Mouse (Mus musculus) limb, embryonic 14.5 days (tissue): ENCODE measurements around the gene Dpm3. TPM values are rescaled to one million over a fixed set of nuclear protein-coding genes. Genes with fewer than 3 reads are reported as not detected.

ENCODE experiments used
- ATAC-seq: fragments of 200-750 bp; cut with Nextera tagmentation; 2 replicates; pipeline ENCODE4 v1.8.0; 2017; ENCODE audit warnings: low read depth, moderate number of reproducible peaks, moderate TSS enrichment; ENCODE audit not compliant: low FRiP score
- DNase-seq: peaks from one replicate; pipeline ENCODE4 v3.0.0-alpha.2; 2015; ENCODE audit warnings: low spot score
- H3K27ac ChIP-seq: fragments of 300-500 bp; sonication (generic); replicated peaks from 2 replicates; pipeline ENCODE4 v1.5.1; 2014; ENCODE audit warnings: low read depth, mild to moderate bottlenecking, low read length, moderate library complexity, mixed read lengths
- H3K27me3 ChIP-seq: fragments of 300-500 bp; sonication (generic); 2 replicates; pipeline ENCODE4 v1.6.1; 2014; ENCODE audit warnings: low read length, mixed read lengths; ENCODE audit not compliant: control insufficient read depth, insufficient read depth
- H3K36me3 ChIP-seq: fragments of 300-500 bp; sonication (generic); 2 replicates; pipeline ENCODE4 v1.6.1; 2014; ENCODE audit warnings: mild to moderate bottlenecking, low read length, moderate library complexity, mixed read lengths; ENCODE audit not compliant: control insufficient read depth, insufficient read depth
- H3K4me1 ChIP-seq: fragments of 300-500 bp; sonication (generic); 2 replicates; pipeline ENCODE4 v1.6.1; 2014; ENCODE audit warnings: antibody characterized with exemption, low read length, mixed read lengths; ENCODE audit not compliant: control insufficient read depth, insufficient read depth
- H3K4me2 ChIP-seq: fragments of 300-500 bp; sonication (generic); replicated peaks from 2 replicates; pipeline ENCODE4 v1.6.1; 2014; ENCODE audit warnings: low read depth, mild to moderate bottlenecking, low read length, moderate library complexity; ENCODE audit not compliant: severe bottlenecking
- H3K4me3 ChIP-seq: fragments of 300-500 bp; sonication (generic); replicated peaks from 2 replicates; pipeline ENCODE4 v1.5.1; 2014; ENCODE audit warnings: low read length
- H3K9ac ChIP-seq: fragments of 300-500 bp; sonication (generic); 2 replicates; pipeline ENCODE4 v1.6.1; 2014; ENCODE audit warnings: mild to moderate bottlenecking, low read depth, low read length, moderate library complexity; ENCODE audit not compliant: severe bottlenecking
- H3K9me3 ChIP-seq: fragments of 300-500 bp; sonication (generic); 2 replicates; pipeline ENCODE4 v1.6.1; 2016; ENCODE audit warnings: low read length; ENCODE audit not compliant: control insufficient read depth
- POLR2A ChIP-seq: fragments of 200-500 bp; IDR thresholded peaks from 2 replicates; pipeline ENCODE4 v1.8.0; 2012; ENCODE audit warnings: inconsistent platforms, mild to moderate bottlenecking, moderate library complexity, borderline replicate concordance; ENCODE audit not compliant: insufficient read depth, insufficient read length; ENCODE audit errors: extremely low read depth
- WGBS: fragments of 180-500 bp; shearing (Covaris S2); extraction: QIAGEN DNeasy Blood & Tissue Kit; methylation state at CpG from one replicate; pipeline ENCODE4 v1.1.7; 2014; 5-methylcytosine and 5-hydroxymethylcytosine counted together
- polyA plus RNA-seq, 2 experiments: library from polyadenylated mRNA; depleted of rRNA in 1 of 2; stranded (reverse) in 1 of 2; unstranded in 1 of 2; fragments of >200 nt; fragmentation: Nextera tagmentation in 1 of 2; extraction: Ambion mirVana in 1 of 2; gene quantifications; 2 replicates each; pipeline versions ENCODE4 v1.2.1 to v1.2.3; 2012 to 2014

Dpm3 gene
- polyA plus RNA-seq, 2 experiments = 173 to 313 TPM

DNA sequence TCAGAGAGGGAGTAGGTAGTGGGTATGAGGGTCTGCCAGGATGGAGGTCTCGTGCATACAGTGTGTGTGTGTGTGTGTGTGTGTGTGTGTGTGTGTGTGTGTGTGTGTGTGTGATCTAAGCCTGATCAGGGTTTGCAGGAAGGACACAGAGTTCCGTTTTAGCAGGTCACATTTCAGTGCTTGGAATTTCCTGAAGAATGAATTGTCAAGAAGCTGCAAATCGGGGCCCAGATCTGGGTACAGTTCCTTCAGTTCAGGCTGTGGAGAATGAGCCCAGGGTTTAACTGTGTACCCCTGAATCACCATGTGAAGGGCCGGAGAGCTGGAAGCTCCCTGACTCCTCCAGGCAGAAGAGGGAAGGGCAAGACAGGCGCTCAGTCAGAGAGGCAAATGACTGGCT lies 28.1 kb downstream of the Dpm3 start:
- Histone ChIP-seq H3K36me3 (no peaks in the 10 kb centered on the region), H3K4me1 (peaks cover 13% of the 10 kb centered on the region; the same call in 1 of the 2 replicates), H3K27ac (no peak overlapping the region), H3K4me3 (no peak overlapping the region), H3K9ac (no peak overlapping the region; the same call in 1 of the 2 replicates), H3K4me2 (no peak overlapping the region), H3K27me3 (no peaks in the 10 kb centered on the region), H3K9me3 (no peaks in the 10 kb centered on the region)
- ATAC-seq (no peak), DNase-seq (no peak)
- TF ChIP-seq POLR2A = no peak
- WGBS = 36% methylated on average over 5 of the region's 5 CpGs

DNA sequence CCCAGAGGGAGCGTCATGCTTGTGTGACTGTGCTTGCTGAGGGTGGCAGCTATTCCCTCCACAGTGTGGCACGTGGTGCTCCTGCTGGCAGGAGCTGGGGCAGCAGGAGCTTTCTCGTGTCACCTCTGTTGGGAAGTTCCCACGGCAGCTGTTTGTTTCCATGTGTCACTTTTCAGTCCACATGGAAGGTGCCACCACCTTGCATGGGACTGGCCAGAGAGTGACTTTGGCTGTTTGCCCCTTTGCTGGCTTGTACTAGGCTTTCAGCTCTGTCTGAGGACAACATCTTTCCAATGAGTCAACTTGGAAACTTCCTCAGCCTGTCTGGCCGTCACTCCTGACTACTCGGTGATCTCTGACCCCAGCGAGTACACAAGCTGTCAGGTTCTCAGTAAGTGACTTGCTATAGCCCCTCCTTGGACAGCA lies 29.4 kb downstream of the Dpm3 start:
- no peak overlapping the region for H3K4me3 ChIP-seq
- no peak for ATAC-seq
- no peak overlapping the region for H3K27ac ChIP-seq
- H3K9ac ChIP-seq = no peak overlapping the region
- H3K9me3 ChIP-seq = no peaks in the 10 kb centered on the region
- no peaks in the 10 kb centered on the region for H3K36me3 ChIP-seq
- TF ChIP-seq POLR2A = no peak
- DNase-seq = no peak
- H3K27me3 ChIP-seq = no peaks in the 10 kb centered on the region
- no peak overlapping the region for H3K4me2 ChIP-seq
- peaks cover 13% of the 10 kb centered on the region; the same call in 1 of the 2 replicates for H3K4me1 ChIP-seq
- 44% methylated on average over 7 of the region's 7 CpGs for WGBS

GRCm38 (mm10) chr3:89291874-89292273 lies 32.7 kb downstream of the Dpm3 start:
- ATAC-seq = no peak
- H3K9me3 ChIP-seq = no peaks in the 10 kb centered on the region
- WGBS = 56% methylated on average over 10 of the region's 10 CpGs
- 0 out of 2 replicates have a peak overlapping the region, but pooled peaks have one; percentile 4 for H3K27ac ChIP-seq
- no peaks in the 10 kb centered on the region for H3K36me3 ChIP-seq
- no peak overlapping the region for H3K4me3 ChIP-seq
- no peak for TF ChIP-seq POLR2A
- DNase-seq = no peak
- peaks cover 13% of the 10 kb centered on the region; the same call in 1 of the 2 replicates for H3K4me1 ChIP-seq
- no peak overlapping the region for H3K4me2 ChIP-seq
- no peaks in the 10 kb centered on the region for H3K27me3 ChIP-seq
- H3K9ac ChIP-seq = no peak overlapping the region

DNA sequence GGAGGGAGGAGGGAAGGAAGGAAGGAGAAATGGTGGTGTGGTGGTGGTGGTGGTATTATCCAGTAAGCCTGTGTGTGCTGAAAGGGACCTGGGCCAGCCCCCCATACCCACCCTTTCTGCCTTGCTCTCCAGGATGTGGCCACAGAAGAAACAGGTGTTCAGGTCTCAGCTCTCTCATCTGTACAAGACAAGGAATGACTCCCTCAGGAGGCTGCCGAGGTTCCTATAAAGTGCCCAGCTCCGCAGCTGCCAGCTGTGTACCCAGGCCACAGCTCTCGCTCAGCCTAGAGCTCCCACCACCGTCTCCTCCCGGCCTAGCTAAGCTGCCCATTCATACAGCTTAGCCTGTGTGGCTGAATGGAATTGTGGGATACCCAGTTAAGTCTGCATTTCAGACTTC lies 33.1 kb downstream of the Dpm3 start:
- WGBS = 30% methylated on average over 5 of the region's 5 CpGs
- Histone ChIP-seq H3K4me2 (no peak overlapping the region), H3K9me3 (no peaks in the 10 kb centered on the region), H3K27ac (0 out of 2 replicates have a peak overlapping the region, but pooled peaks have one; percentile 4), H3K27me3 (no peaks in the 10 kb centered on the region), H3K4me1 (peaks cover 13% of the 10 kb centered on the region; the same call in 1 of the 2 replicates), H3K4me3 (no peak overlapping the region), H3K36me3 (no peaks in the 10 kb centered on the region), H3K9ac (no peak overlapping the region)
- ATAC-seq (no peak), DNase-seq (no peak)
- no peak for TF ChIP-seq POLR2A

DNA sequence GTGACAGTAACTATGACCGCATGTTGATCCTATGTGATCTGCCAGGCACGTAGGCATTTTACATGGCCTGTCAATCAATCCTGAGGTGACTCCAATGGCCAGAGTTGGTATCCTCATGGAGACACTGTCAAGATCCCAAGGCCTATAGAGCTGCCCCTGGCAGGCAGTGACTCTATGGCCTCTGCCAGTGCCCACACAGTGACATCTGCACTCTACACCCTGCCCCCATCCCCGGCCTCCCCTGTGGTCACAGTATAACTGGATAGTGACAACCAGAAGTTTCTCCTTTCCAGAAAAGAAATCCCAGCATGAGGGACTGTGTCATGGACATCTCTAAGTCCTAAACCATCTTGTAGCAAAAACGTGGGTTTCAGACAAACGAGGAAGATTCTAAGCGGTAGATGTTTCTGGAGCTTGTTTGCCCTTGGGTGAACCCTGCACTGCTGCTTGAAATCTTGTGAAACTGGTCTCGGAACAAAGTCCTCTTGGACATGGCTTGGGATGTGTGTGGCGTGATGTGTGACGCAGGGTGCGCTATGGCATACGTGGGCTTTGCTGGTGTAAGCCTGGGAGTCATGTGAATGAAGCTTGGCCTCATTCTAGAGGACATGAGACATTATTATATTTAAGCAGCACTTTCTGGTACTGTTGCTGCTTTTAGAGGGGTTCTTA lies 34.2 kb downstream of the Dpm3 start:
- H3K4me1 ChIP-seq = peaks cover 13% of the 10 kb centered on the region; the same call in 1 of the 2 replicates
- no peak overlapping the region for H3K27ac ChIP-seq
- no peaks in the 10 kb centered on the region for H3K36me3 ChIP-seq
- ATAC-seq (no peak), DNase-seq (no peak)
- no peak overlapping the region for H3K4me3 ChIP-seq
- H3K27me3 ChIP-seq = no peaks in the 10 kb centered on the region
- 85% methylated on average over 11 of the region's 11 CpGs for WGBS
- no peak overlapping the region for H3K9ac ChIP-seq
- TF ChIP-seq POLR2A = no peak
- no peak overlapping the region for H3K4me2 ChIP-seq
- H3K9me3 ChIP-seq = no peaks in the 10 kb centered on the region
